Mouse (Mus musculus) R1 (cell line): Measurements from ENCODE around the gene Tmem223.
A peak's percentile ranks its signal among the peaks of the same experiment; 100 is the strongest.

Experiments used
- DNase-seq: peaks from one replicate; pipeline ENCODE4 v3.0.0-alpha.2; 2018; ENCODE audit warnings: low read depth, low spot score

Gene Tmem223

GRCm38 (mm10) chr19:8803204-8803780 lies 32.5 kb downstream of the Tmem223 start:
- DNase-seq, result no peak

- no peak for DNase-seq
These were observed 33.3 kb downstream of the Tmem223 start for GRCm38 (mm10) chr19:8803879-8804660.

GRCm38 (mm10) chr19:8806810-8807209 lies 36.0 kb downstream of the Tmem223 start:
- DNase-seq, result no peak

- no peak for DNase-seq
These were observed 45.0 kb downstream of the Tmem223 start for GRCm38 (mm10) chr19:8815812-8816211.

GRCm38 (mm10) chr19:8817001-8817400 lies 46.2 kb downstream of the Tmem223 start:
- DNase-seq, result no peak

- no peak for DNase-seq
These were observed 47.6 kb downstream of the Tmem223 start for GRCm38 (mm10) chr19:8818301-8818798.

- peak; percentile 100 for DNase-seq
These were observed 48.2 kb downstream of the Tmem223 start, which contains the start of gene Ttc9c for GRCm38 (mm10) chr19:8818801-8819595. Ttc9c (minus strand) TSS chr19:8819333.

- DNase-seq, result peak; percentile 99
These were observed 49.0 kb downstream of the Tmem223 start, which contains the start of gene Hnrnpul2 for GRCm38 (mm10) chr19:8819596-8820423. Hnrnpul2 (plus strand) TSS chr19:8820010.

DNA sequence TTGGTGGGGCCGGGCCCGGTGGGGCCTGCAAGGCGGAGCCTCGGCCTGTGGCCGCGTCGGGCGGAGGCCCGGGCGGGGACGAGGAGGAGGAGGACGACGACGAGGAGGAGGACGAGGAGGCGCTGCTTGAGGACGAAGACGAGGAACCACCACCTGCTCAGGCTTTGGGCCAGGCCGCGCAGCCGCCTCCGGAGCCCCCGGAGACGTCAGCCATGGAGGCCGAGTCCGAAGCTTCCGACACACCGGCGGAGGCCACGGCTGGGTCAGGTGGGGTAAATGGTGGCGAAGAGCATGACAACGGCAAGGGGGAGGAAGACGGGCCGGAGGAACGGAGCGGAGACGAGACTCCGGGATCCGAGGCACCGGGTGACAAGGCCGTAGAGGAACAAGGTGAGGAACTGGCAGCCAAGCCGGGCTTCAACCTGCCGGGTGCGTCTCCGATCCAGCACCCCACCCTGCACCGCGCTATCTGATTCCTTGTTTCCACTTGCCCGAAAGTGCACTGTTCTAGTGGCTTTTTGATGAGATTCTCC lies 49.7 kb downstream of the Tmem223 start:
- no peak for DNase-seq

GRCm38 (mm10) chr19:8821146-8821545 lies 50.4 kb downstream of the Tmem223 start:
- DNase-seq, result no peak
